Mouse (Mus musculus): ENCODE data around the gene Etd. TPM values are rescaled to one million over a fixed set of nuclear protein-coding genes. Genes with fewer than 3 reads are reported as not detected.
"Not testable (repeated sequence)": the region's sequence is repeated elsewhere in the genome, so short reads cannot be mapped to it uniquely, and the experiment has no call there.

Etd gene
- not detected in 3 replicates for total RNA-seq (2017)

- no peak for ATAC-seq (replicated peaks; ENCODE audit: insufficient number of reproducible peaks, low FRiP score, low TSS enrichment, poor library complexity, severe bottlenecking)
Measured at GRCm38 (mm10) chrX:53434618-53435017, at the start of gene Etd. Gene Etd (plus strand): TSS chrX:53434918.

DNA sequence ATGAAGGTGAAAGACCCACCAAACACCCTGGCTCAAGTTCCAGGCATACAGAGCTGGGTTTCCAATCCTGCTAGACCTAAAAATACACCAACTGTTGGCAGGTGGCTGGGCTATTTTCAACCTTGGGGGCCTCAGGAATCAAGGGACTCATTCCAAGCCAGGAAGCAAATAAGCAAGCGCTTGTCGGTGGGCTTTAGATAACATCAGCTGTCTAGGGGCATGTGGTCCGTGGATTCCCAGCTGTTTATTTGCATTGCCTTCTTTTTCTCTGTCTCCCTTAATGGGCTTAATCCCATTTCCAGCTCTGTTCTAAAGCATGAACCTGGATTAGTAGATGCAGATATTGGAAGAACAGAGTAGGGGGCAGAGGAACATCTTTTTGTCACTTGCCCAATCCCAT, 48.4 kb upstream of the Etd start:
- ATAC-seq (replicated peaks; ENCODE audit: insufficient number of reproducible peaks, low FRiP score, low TSS enrichment, poor library complexity, severe bottlenecking): no peak

GRCm38 (mm10) chrX:53432888-53433287, 1.8 kb upstream of the Etd start:
- ATAC-seq (replicated peaks; ENCODE audit: insufficient number of reproducible peaks, low FRiP score, low TSS enrichment, poor library complexity, severe bottlenecking): no peak

DNA sequence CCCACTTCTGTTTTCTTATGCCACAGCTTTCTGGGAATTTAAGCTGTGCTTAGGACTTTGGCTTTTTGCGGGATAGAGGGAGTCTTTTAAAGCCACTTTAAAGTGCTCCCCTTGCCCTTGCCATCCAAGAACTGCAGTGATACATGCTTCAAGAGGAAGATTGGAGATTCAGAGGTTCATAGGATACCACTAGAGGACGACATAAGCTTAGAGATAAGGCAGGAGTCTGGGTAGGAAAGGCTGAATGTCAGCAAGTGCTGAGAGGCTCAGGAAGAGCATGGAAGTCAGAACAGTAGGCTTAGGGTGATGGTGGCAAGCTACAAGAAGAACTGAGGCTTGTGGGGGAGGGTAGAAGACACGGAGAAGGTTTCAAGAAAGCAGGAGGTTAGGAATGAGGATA, 24.9 kb downstream of the Etd start:
- ATAC-seq (replicated peaks; ENCODE audit: insufficient number of reproducible peaks, low FRiP score, low TSS enrichment, poor library complexity, severe bottlenecking): no peak

GRCm38 (mm10) chrX:53464194-53464593, 29.5 kb downstream of the Etd start:
- not testable (repeated sequence) for ATAC-seq (replicated peaks; ENCODE audit: insufficient number of reproducible peaks, low FRiP score, low TSS enrichment, poor library complexity, severe bottlenecking)

Other genes starting within 250 kb of the Etd start
- not detected in 3 replicates for gene Plac1, start 194.8 kb upstream of the Etd start, total RNA-seq (2017)
- gene Fam122b, start 165.1 kb upstream of the Etd start, total RNA-seq (2017): 2.1 to 3.1 TPM (median 2.8 TPM) in 3 replicates
- gene Fam122c, start 161.5 kb upstream of the Etd start, total RNA-seq (2017): not detected in 3 replicates
- 17.1 to 26.5 TPM (median 20.0 TPM) in 3 replicates for gene Mospd1, start 64.4 kb upstream of the Etd start, total RNA-seq (2017)
- 3.0 TPM in 1 of 3 replicates, not detected in the others for gene Rtl8c, start 173.1 kb downstream of the Etd start, total RNA-seq (2017)
- not detected in 3 replicates for gene Gm14597, start 174.1 kb downstream of the Etd start, total RNA-seq (2017)
- gene Rtl8a, start 208.8 kb downstream of the Etd start, total RNA-seq (2017): 1.2 to 1.7 TPM (median 1.6 TPM) in 3 replicates
- gene Rtl8b, start 235.5 kb downstream of the Etd start, total RNA-seq (2017): 0.96 to 4.9 TPM (median 1.9 TPM) in 3 replicates